Mouse (Mus musculus): ENCODE measurements around the gene C130050O18Rik. TPM values are rescaled to one million over a fixed set of nuclear protein-coding genes. Genes with fewer than 3 reads are reported as not detected.

C130050O18Rik gene
- total RNA-seq, 2 experiments from 2014 or later: 0.15 to 0.33 TPM

GRCm38 (mm10) chr5:139423026-139423865, 18.2 kb downstream of the C130050O18Rik start, which contains the start of gene Gper1:
TSS of gene Gper1 (plus strand) at chr5:139423151.
- intact Hi-C loops (cut with DNase I): no loop called here

DNA sequence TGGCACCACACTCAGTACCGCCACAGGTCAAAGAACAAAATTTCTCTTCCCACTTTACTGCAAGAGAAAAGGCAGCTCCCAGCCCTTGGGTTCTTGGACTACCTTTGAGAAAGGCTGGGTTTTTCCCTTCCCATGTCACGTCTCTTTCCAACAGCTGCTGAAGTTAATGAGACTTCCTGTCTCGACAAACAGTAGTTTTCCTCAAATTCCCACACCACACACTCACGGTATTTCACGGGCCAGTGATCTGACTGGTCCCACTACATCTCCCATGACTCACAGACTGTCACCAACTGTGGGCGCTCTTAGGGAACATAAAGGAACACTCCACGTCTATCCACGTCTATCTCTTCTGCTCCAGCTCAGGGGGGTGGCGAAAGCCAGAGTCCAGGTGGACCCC, 20.1 kb downstream of the C130050O18Rik start:
- intact Hi-C loops (cut with DNase I): no loop called here
- no peak for TF ChIP-seq CTCF (IDR thresholded peaks at IDR 0.05)
- Histone ChIP-seq H3K27ac (peak overlapping the region; percentile 72), H3K4me3 (peak overlapping the region; percentile 63; the same call in 1 of the 2 replicates)
- no peak for DNase-seq

More at GRCm38 (mm10) chr5:139423026-139423865, 18.2 kb downstream of the C130050O18Rik start, which contains the start of gene Gper1:
- DNase-seq: no peak
- no peak for TF ChIP-seq CTCF (IDR thresholded peaks at IDR 0.05)
- Histone ChIP-seq H3K4me3 (peak within 1 kb of the TSS; percentile 63), H3K27ac (peak within 1 kb of the TSS; percentile 72)

- TF ChIP-seq CTCF (IDR thresholded peaks at IDR 0.05): no peak
- H3K4me3 ChIP-seq: no peak overlapping the region
- no peak for DNase-seq
- no peak overlapping the region for H3K27ac ChIP-seq
- intact Hi-C loops (cut with DNase I): no loop called here
Measured at GRCm38 (mm10) chr5:139427001-139427400, 21.9 kb downstream of the C130050O18Rik start.

- Histone ChIP-seq H3K4me3 (no peak overlapping the region), H3K27ac (no peak overlapping the region; the same call in 1 of the 2 replicates)
- intact Hi-C loops (cut with DNase I): no loop called here
- no peak for TF ChIP-seq CTCF (IDR thresholded peaks at IDR 0.05)
- no peak for DNase-seq
Measured at GRCm38 (mm10) chr5:139427989-139428388, 22.9 kb downstream of the C130050O18Rik start.

- TF ChIP-seq CTCF (IDR thresholded peaks at IDR 0.05): no peak
- H3K27ac ChIP-seq: peak overlapping the region; percentile 16; the same call in 1 of the 2 replicates
- H3K4me3 ChIP-seq: no peak overlapping the region
- DNase-seq: no peak
- intact Hi-C loops (cut with DNase I): no loop called here
Measured at GRCm38 (mm10) chr5:139429818-139430341, 24.8 kb downstream of the C130050O18Rik start.

DNA sequence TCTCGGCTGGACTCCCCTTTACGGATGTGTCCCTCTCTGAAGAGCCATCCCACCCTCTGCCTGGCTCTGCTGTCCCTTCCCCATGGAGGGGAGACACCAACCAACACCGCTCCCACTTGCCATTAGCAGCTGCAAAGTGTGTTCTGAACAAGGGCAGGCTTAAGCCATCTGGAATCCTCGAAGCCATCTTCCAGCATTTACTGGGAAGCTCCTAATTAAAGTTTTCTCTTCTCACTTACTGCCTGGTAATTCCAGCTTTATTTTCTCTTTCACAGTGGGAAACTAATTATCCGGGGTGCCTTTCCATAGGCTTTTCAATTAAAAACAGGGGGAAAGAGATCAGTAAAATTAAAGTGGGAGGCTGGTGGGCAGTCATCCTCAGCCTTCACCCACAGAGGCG, 27.3 kb downstream of the C130050O18Rik start:
- Histone ChIP-seq H3K4me3 (no peak overlapping the region), H3K27ac (peak overlapping the region; percentile 38; the same call in 1 of the 2 replicates)
- TF ChIP-seq CTCF (IDR thresholded peaks at IDR 0.05): no peak
- intact Hi-C loops (cut with DNase I): no loop called here
- DNase-seq: no peak

DNA sequence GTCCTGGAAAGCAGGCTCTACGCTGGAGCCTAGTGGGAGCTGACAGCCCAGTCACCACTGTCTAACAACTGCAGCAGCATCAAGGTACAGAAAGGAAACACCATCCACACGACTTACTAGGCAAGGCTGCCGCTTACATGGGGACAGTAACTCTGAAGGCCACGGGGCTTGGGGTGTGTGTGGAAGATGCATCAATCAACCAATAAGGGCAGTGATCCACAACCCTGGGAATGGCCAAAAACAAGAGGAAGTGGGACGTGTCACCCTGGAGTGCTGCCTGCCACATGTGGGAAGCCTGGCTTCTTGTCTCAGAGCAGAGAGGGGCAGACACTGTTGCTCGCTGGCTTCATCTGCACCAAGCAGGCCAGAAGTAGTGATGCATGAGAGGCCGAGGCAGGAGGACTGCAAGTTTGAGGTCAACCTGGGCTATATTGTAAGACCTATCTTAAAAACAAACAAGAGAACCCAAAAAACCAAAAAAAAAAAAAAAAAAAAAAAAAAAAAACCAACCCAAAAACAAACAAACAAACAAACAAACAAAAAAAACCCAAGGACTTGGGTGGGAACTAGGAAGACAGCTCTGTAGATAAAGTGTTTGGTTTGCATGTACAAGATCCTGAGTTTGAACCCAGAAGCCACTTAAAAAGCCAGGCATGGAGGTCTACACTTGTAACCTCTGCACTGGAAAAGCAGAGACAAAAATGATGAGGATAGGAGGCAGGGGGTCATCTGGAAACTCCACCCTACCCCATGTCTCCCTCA, 27.8 kb downstream of the C130050O18Rik start:
- H3K27ac ChIP-seq: peak overlapping the region; percentile 70
- no peak for TF ChIP-seq CTCF (IDR thresholded peaks at IDR 0.05)
- peak; percentile 35 for DNase-seq
- intact Hi-C loops (cut with DNase I): no loop called here
- H3K4me3 ChIP-seq: no peak overlapping the region

DNA sequence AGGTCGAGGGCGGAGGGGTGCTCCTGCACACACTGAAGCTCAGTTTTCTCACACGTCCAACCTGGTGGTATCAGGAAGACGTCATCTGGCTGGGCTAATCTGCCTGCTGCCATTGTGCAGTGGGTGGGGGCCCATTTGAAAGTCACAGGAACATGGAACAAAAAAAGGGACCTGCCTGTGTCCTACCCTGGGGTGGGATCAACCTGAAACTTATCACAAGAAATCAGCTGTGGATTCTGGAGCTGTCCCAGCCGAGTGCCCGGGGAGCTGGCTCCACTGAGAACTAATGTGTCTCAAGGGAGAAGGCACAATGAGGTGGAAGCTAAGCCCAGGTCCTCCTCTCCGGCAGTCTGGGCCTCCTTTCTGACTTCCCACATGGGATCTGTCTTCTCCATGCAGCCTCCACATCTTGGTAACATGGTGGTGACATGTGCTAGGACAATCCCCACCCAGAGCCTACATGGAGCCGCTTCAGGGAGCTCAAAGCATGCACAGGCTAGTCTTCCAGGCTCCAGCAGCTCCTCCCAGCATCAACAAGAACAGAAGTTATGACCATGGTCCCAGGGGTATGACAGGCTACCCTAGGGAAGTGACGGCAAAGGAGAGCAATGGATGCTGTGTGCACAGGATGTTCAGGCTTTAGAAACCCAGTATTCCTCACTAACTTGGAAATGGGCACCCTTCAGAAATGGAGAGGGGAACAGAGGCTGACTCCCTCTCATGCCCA, 28.9 kb downstream of the C130050O18Rik start:
- H3K4me3 ChIP-seq: no peak overlapping the region

DNA sequence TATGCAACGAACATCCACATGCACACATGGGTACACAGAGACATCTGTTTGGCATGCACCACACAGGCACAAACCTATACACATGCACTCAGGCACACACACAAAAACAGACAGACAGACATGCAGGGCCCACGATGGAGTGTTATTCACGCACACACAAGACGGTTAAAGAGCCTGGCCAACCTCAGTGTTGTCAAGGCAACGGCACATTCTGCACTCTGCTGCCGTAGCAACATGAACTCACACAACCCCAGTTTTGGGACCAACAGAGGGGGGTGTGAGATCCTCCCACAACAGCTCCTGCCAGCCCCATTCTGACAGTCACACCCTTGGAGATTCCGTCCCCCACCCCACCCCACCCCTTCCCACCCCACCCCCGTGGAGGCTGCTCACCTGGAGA, 29.9 kb downstream of the C130050O18Rik start:
- Histone ChIP-seq H3K27ac (peak overlapping the region; percentile 70), H3K4me3 (no peak overlapping the region)
- no peak for TF ChIP-seq CTCF (IDR thresholded peaks at IDR 0.05)
- peak; percentile 43 for DNase-seq
- intact Hi-C loops (cut with DNase I): no loop called here

More for the DNA sequence above, 28.9 kb downstream of the C130050O18Rik start:
- peak; percentile 49 for DNase-seq
- intact Hi-C loops (cut with DNase I): no loop called here
- H3K27ac ChIP-seq: peak overlapping the region; percentile 70
- TF ChIP-seq CTCF (IDR thresholded peaks at IDR 0.05): no peak

DNA sequence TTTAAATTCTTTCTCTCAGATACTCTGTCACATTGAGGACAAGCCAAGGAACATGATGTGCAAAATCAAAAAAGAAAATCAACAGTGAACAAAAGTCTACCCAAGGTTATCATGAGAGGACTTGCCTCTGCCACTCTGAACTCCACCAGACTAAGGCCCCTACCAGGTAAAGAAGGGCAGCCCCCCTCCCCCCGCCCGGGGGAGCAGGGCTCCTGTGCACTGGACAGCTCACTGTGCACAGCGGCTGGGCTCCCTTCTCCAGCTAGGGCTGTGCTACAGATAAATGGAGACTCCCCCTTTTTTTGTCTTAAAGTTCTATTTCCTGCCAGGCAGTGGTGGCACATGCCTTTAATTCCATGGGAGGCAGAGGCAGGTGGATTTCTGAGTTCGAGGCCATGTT, 32.7 kb downstream of the C130050O18Rik start:
- intact Hi-C loops (cut with DNase I): no loop called here
- TF ChIP-seq CTCF (IDR thresholded peaks at IDR 0.05): no peak
- DNase-seq: no peak
- peak overlapping the region; percentile 49 for H3K27ac ChIP-seq
- no peak overlapping the region for H3K4me3 ChIP-seq

- intact Hi-C loops (cut with DNase I): no loop called here
- no peak for DNase-seq
- Histone ChIP-seq H3K27ac (no peak overlapping the region), H3K4me3 (no peak overlapping the region)
- no peak for TF ChIP-seq CTCF (IDR thresholded peaks at IDR 0.05)
Measured at GRCm38 (mm10) chr5:139438440-139438839, 33.4 kb downstream of the C130050O18Rik start.

GRCm38 (mm10) chr5:139440451-139440850, 35.4 kb downstream of the C130050O18Rik start:
- H3K27ac ChIP-seq: 0 out of 2 replicates have a peak overlapping the region, but pooled peaks have one; percentile 20
- no peak overlapping the region for H3K4me3 ChIP-seq
- intact Hi-C loops (cut with DNase I): no loop called here
- no peak for TF ChIP-seq CTCF (IDR thresholded peaks at IDR 0.05)
- peak; percentile 54 for DNase-seq

Data from gastrocnemius, adult 2 months (tissue).